Mouse (Mus musculus) liver, adult 2 months (tissue): ENCODE measurements around the gene Mipep. TPM values are rescaled to one million over a fixed set of nuclear protein-coding genes. Genes with fewer than 3 reads are reported as not detected.

ENCODE experiments used
- DNase-seq: peaks from one replicate; pipeline ENCODE4 v3.0.0-alpha.2; 2011; ENCODE audit warnings: low read depth, low spot score; ENCODE audit errors: extremely low read depth
- H3K27ac ChIP-seq: fragments of 200-500 bp; replicated peaks from 2 replicates; pipeline ENCODE4 v1.5.1; 2012; ENCODE audit warnings: low read depth, mild to moderate bottlenecking, control low read depth, inconsistent platforms, low read length; ENCODE audit not compliant: insufficient read depth
- H3K27me3 ChIP-seq: fragments of 200-500 bp; 2 replicates; pipeline ENCODE4 v1.6.1; 2012; ENCODE audit warnings: mild to moderate bottlenecking, moderate library complexity, low read length, inconsistent platforms; ENCODE audit not compliant: control insufficient read depth, insufficient read depth
- H3K36me3 ChIP-seq: fragments of 200-500 bp; 2 replicates; pipeline ENCODE4 v1.6.1; 2012; ENCODE audit warnings: low read length, inconsistent platforms; ENCODE audit not compliant: control insufficient read depth, insufficient read depth
- H3K4me1 ChIP-seq: fragments of 200-500 bp; 2 replicates; pipeline ENCODE4 v1.6.1; 2011; ENCODE audit warnings: low read length; ENCODE audit not compliant: control insufficient read depth, insufficient read depth
- H3K4me3 ChIP-seq: fragments of 200-500 bp; 2 replicates; pipeline ENCODE4 v1.5.1; 2011; ENCODE audit warnings: low read depth, mild to moderate bottlenecking, control low read depth, low read length, moderate library complexity; ENCODE audit not compliant: insufficient read depth
- H3K79me2 ChIP-seq: fragments of 200-500 bp; 2 replicates; pipeline ENCODE4 v1.6.1; 2012; ENCODE audit warnings: inconsistent platforms, mild to moderate bottlenecking, low read length, moderate library complexity; ENCODE audit not compliant: control insufficient read depth, insufficient read depth
- H3K9ac ChIP-seq: fragments of 200-500 bp; 2 replicates; pipeline ENCODE4 v1.6.1; 2012; ENCODE audit warnings: low read depth, mild to moderate bottlenecking, control low read depth, inconsistent platforms, low read length
- CTCF ChIP-seq: fragments of 200-500 bp; IDR thresholded peaks from 2 replicates; pipeline ENCODE4 v1.5.1; 2011; ENCODE audit warnings: low read depth, low read length, control low read depth
- POLR2A ChIP-seq: fragments of 200-500 bp; IDR thresholded peaks from 2 replicates; pipeline ENCODE4 v1.6.1; 2011; ENCODE audit warnings: low read length, control low read depth; ENCODE audit not compliant: insufficient read depth; ENCODE audit errors: extremely low read depth
- WGBS: fragments of 180-500 bp; shearing (Covaris S2); methylation state at CpG from one replicate; pipeline ENCODE4 v1.1.7; 2018; 5-methylcytosine and 5-hydroxymethylcytosine counted together
- polyA plus RNA-seq: library from polyadenylated mRNA; depleted of rRNA; stranded (reverse); fragments of >200 nt; gene quantifications from 2 replicates; pipeline ENCODE4 v1.2.3, GENCODE M21; 2012
- total RNA-seq: library from RNA; depleted of rRNA; stranded (reverse); fragments of >200 nt; gene quantifications from 2 replicates; pipeline ENCODE4 v1.2.3, GENCODE M21; 2014

Gene Mipep
- total and polyA plus RNA-seq, 2 experiments = 13.9 to 30.1 TPM

DNA sequence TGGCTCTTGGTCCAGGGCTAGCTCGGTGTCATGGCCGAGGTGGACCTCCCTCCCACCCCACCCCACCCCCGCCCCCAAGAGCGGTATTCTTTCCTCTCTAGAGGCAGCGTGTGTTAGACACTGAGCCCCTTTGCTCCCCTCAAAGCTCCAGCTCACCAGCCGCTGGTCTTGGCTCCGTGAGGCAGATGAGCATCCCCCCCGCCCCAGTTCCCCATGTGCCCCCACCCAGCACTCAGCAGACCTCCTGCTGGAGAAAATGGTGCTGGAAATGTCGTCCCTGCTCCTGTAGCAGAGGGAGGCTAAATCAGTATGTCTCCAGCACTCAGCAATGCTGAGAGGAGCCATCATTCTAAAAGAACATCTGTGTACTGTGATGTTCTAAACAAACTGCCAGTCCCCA is 40.7 kb upstream of the Mipep start:
- no peaks in the 10 kb centered on the region for H3K27me3 ChIP-seq
- no peaks in the 10 kb centered on the region for H3K79me2 ChIP-seq
- no peak for DNase-seq
- peaks cover 16% of the 10 kb centered on the region; the same call in 1 of the 2 replicates for H3K36me3 ChIP-seq
- H3K4me1 ChIP-seq = no peaks in the 10 kb centered on the region; the same call in 1 of the 2 replicates
- no peak for TF ChIP-seq CTCF
- no peak for TF ChIP-seq POLR2A
- H3K9ac ChIP-seq = no peak overlapping the region
- no peak overlapping the region for H3K4me3 ChIP-seq
- WGBS = 94% methylated on average over 9 of the region's 9 CpGs
- H3K27ac ChIP-seq = no peak overlapping the region

DNA sequence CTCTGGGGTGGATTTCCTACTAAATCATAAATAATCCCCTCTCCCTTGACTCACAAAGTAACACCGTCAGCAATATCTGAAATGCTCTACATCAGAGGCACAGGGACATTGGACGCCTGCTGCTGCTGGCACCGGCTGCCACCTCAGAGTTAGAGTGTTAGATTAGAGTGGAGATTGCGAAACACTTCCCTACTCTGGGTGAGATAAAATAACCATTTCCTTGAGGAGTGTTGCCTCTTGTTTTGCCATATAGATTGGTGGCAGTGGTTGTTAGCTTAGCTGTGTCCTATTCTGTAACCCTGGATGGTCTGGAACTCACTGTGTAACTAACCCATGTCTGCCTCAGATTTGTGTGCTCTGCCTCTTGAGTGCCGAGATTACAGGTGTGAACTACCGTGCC is 39.2 kb upstream of the Mipep start:
- Histone ChIP-seq H3K79me2 (no peaks in the 10 kb centered on the region), H3K36me3 (peaks cover 29% of the 10 kb centered on the region; the same call in 1 of the 2 replicates), H3K4me3 (no peak overlapping the region), H3K4me1 (no peaks in the 10 kb centered on the region; the same call in 1 of the 2 replicates), H3K27me3 (no peaks in the 10 kb centered on the region), H3K9ac (no peak overlapping the region), H3K27ac (no peak overlapping the region; the same call in 1 of the 2 replicates)
- TF ChIP-seq POLR2A (no peak), CTCF (no peak)
- no peak for DNase-seq
- WGBS = 53% methylated on average over 6 of the region's 6 CpGs

DNA sequence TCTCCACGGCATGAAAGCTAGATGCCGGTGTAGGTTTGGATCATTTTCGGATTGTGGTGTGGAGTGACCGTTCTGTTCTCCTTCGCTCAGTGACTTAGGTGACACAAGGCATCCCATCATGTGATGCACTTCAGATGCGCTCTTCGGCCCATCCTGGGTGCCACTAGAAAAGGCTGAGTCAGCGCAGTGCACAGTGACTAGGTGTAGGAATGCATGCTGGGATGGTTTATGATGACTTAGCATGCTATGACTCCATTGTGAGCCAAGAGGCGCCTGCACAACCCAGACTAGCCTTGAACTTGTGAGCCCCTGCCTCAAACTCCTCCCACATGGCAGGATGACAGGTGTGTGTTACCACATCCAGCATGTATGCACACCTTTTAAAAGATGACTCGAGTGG is 38.2 kb upstream of the Mipep start:
- Histone ChIP-seq H3K79me2 (no peaks in the 10 kb centered on the region), H3K27ac (no peak overlapping the region), H3K9ac (no peak overlapping the region), H3K4me1 (no peaks in the 10 kb centered on the region; the same call in 1 of the 2 replicates), H3K36me3 (peaks cover 29% of the 10 kb centered on the region; the same call in 1 of the 2 replicates), H3K27me3 (no peaks in the 10 kb centered on the region), H3K4me3 (no peak overlapping the region)
- no peak for TF ChIP-seq POLR2A
- TF ChIP-seq CTCF = no peak
- WGBS = 88% methylated on average over 10 of the region's 10 CpGs
- peak; percentile 27 for DNase-seq

DNA sequence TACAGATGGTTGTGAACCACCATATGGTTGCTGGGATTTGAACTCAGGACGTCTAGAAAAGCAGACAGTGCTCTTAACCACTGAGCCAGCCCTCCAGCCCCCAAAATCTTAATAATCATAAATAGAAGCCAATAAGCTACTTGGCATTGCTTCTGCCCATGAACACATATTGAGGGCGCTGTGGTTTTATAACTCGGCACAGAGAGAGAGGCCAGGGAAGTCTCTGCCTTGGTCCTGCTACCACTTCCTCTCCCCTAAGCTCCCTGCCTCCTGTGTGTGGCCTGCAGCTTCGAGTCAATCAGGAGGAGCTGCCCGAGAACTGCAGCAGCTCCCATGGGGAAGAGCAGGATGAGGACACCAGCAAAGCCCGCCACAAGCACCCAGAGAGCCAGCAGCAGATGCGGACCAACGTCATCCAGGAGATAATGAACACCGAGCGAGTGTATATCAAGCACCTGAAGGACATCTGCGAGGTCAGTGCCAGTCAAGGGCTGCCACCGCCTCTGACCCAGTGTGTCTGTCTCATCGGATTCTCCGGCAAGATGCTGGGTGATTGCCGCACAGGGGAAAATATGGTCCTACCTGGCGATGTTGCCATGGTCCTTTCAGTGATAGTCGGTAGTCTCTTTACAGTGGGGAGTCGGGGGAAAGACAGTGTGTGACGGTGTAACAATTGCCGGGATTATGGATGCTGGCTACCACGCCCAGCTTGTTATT is 37.1 kb upstream of the Mipep start:
- no peak overlapping the region for H3K27ac ChIP-seq
- no peak overlapping the region for H3K4me3 ChIP-seq
- H3K79me2 ChIP-seq = no peaks in the 10 kb centered on the region
- peaks cover 29% of the 10 kb centered on the region; the same call in 1 of the 2 replicates for H3K36me3 ChIP-seq
- H3K4me1 ChIP-seq = no peaks in the 10 kb centered on the region; the same call in 1 of the 2 replicates
- DNase-seq = no peak
- H3K9ac ChIP-seq = no peak overlapping the region
- H3K27me3 ChIP-seq = no peaks in the 10 kb centered on the region
- WGBS = 93% methylated on average over 21 of the region's 21 CpGs
- TF ChIP-seq CTCF (no peak), POLR2A (no peak)

DNA sequence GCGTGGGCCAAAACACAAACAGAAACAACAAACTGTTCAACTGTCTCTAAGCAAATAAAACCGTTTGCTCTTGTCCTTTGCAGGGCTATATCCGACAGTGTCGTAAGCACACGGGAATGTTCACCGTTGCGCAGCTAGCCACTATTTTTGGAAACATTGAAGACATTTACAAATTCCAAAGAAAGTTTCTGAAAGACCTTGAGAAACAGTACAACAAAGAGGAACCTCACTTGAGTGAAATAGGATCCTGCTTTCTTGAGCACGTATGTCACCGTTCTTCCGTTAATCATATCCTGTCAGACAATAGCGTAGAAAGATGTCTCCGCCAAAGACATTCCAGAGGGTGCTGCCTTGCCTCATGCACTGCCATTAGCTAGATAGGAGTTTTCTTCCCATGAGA is 34.5 kb upstream of the Mipep start:
- Histone ChIP-seq H3K27ac (no peak overlapping the region), H3K4me3 (no peak overlapping the region), H3K9ac (no peak overlapping the region), H3K27me3 (no peaks in the 10 kb centered on the region), H3K4me1 (no peaks in the 10 kb centered on the region), H3K36me3 (peaks cover 44% of the 10 kb centered on the region), H3K79me2 (no peaks in the 10 kb centered on the region)
- WGBS = 61% methylated on average over 12 of the region's 12 CpGs
- TF ChIP-seq CTCF (no peak), POLR2A (no peak)
- DNase-seq = no peak

DNA sequence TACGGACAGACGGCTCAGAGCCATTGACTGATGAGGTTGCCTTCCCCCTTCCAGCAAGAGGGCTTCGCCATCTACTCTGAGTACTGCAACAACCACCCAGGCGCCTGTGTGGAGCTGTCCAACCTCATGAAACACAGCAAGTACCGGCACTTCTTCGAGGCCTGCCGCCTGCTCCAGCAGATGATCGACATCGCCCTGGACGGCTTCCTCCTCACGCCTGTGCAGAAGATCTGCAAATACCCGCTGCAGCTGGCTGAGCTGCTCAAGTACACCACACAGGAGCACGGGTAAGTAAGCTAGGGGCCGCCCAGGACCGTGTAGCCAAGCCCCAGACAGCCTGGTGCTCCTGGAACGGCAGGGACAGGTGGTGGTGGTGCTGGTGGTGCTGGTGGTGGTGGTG is 32.8 kb upstream of the Mipep start:
- Histone ChIP-seq H3K9ac (no peak overlapping the region), H3K79me2 (no peaks in the 10 kb centered on the region), H3K27me3 (no peaks in the 10 kb centered on the region), H3K27ac (no peak overlapping the region), H3K4me1 (no peaks in the 10 kb centered on the region), H3K36me3 (peaks cover 49% of the 10 kb centered on the region), H3K4me3 (no peak overlapping the region)
- no peak for DNase-seq
- no peak for TF ChIP-seq CTCF
- TF ChIP-seq POLR2A = no peak
- 96% methylated on average over 16 of the region's 16 CpGs for WGBS
